ENCODE assay signal across 8 mouse cellular contexts in the genomic region with DNA sequence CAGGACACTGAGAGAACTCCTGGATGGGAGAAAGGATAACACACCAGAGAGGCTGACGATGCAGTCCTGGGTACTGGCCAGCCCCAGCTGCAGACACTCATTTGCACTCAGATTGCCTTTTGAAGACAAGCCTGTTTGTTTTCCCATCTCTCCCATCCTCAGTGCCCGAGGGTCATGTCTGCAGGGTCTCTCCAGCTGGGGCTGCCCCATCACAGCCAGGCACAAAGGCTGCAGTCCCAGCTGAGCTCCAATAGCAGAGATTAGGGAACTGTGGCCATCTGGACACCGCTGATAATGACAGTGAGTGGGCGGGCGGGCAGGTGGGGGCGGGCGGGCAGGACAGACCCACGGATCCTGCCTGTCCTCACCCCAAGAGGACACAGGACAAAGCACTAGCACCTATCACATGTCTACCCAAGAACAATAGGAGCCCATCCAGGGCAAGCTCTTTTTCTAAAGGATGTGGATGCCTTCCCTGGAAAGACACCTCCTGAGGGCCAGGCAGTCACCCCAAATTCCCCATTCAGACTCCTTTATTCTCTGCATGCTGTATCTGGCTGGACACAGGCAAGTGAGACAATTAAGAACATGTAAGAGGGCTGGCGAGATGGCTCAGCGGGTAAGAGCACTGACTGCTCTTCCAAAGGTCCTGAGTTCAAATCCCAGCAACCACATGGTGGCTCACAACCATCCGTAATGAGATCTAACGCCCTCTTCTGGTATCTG. TPM values are rescaled to one million over a fixed set of nuclear protein-coding genes. Genes with fewer than 3 reads are reported as not detected.
DNase-seq lines count a peak whose midpoint lies in the region; TF ChIP-seq lines count a peak whose summit lies in the region.

No protein-coding gene starts in this region.

- no peak overlapping the region for H3K4me3 ChIP-seq in heart, embryonic 10.5 days
- H3K4me3 ChIP-seq in bone marrow, adult 2 months (replicated peaks; ENCODE audit: control insufficient read depth, low read depth, low read length): no peak overlapping the region
- H3K4me3 ChIP-seq in lung, adult 2 months (replicated peaks; ENCODE audit: extremely low read depth, low read depth, low read length): no peak overlapping the region
- H3K4me3 ChIP-seq in olfactory bulb, adult 2 months (ENCODE audit: insufficient read depth, low read depth, low read length): no peak overlapping the region

- WGBS in heart, embryonic 10.5 days: 43% methylated on average over 12 of the region's 12 CpGs
- 57% methylated on average over 12 of the region's 12 CpGs for WGBS in bone marrow, adult 2 months
- WGBS in lung, adult 2 months: 68% methylated on average over 12 of the region's 12 CpGs
- WGBS in olfactory bulb, adult 2 months: 58% methylated on average over 12 of the region's 12 CpGs

- peaks cover 70% of the 10 kb centered on the region for H3K36me3 ChIP-seq in heart, embryonic 10.5 days

- peak overlapping the region; percentile 17; the same call in 1 of the 2 replicates for H3K27ac ChIP-seq in heart, embryonic 10.5 days
- H3K27ac ChIP-seq in bone marrow, adult 2 months (ENCODE audit: control insufficient read depth, insufficient read depth, low read depth, low read length, poor library complexity): 0 out of 2 replicates have a peak overlapping the region, but pooled peaks have one; percentile 7
- H3K27ac ChIP-seq in olfactory bulb, adult 2 months (ENCODE audit: insufficient read depth, low read depth, low read length): 0 out of 2 replicates have a peak overlapping the region, but pooled peaks have one; percentile 33

- peak; percentile 94 for DNase-seq in heart, embryonic 10.5 days (ENCODE audit: low spot score)
- no peak for DNase-seq in heart, postnatal 4 days
- peak; percentile 13 for DNase-seq in heart, postnatal 25 days (ENCODE audit: low spot score)
- peak; percentile 31 for DNase-seq in lung, adult 2 months
- DNase-seq in thymus, postnatal 14 days: no peak
- no peak for DNase-seq in gastrocnemius, adult 8-10 months (ENCODE audit: low spot score in 2 of 2)

- peaks cover 32% of the 10 kb centered on the region for H3K4me1 ChIP-seq in heart, embryonic 10.5 days
- H3K4me1 ChIP-seq in bone marrow, adult 2 months (ENCODE audit: control insufficient read depth, insufficient read depth, low read length): peaks cover 4% of the 10 kb centered on the region
- peaks cover 6% of the 10 kb centered on the region; the same call in 1 of the 2 replicates for H3K4me1 ChIP-seq in lung, adult 2 months (ENCODE audit: control insufficient read depth, insufficient read depth, low read length)
- peaks cover 18% of the 10 kb centered on the region for H3K4me1 ChIP-seq in olfactory bulb, adult 2 months (ENCODE audit: control insufficient read depth, insufficient read depth, low read length)

- no peak for TF ChIP-seq POLR2A in bone marrow, adult 2 months (IDR thresholded peaks at IDR 0.05; ENCODE audit: borderline replicate concordance, control insufficient read depth, low read depth, low read length)
- TF ChIP-seq POLR2A in lung, adult 2 months (IDR thresholded peaks at IDR 0.05; ENCODE audit: borderline replicate concordance, extremely low read depth, low read depth, low read length): no peak
- TF ChIP-seq POLR2A in olfactory bulb, adult 2 months (IDR thresholded peaks at IDR 0.05; ENCODE audit: insufficient read depth, low read depth, low read length): no peak

- TF ChIP-seq CTCF in bone marrow, adult 2 months (IDR thresholded peaks at IDR 0.05; ENCODE audit: control insufficient read depth, insufficient read depth, low read length): no peak
- no peak for TF ChIP-seq CTCF in lung, adult 2 months (IDR thresholded peaks at IDR 0.05; ENCODE audit: insufficient read depth, low read length)
- no peak for TF ChIP-seq CTCF in olfactory bulb, adult 2 months (IDR thresholded peaks at IDR 0.05; ENCODE audit: insufficient read depth, low read depth, low read length)

- peaks cover 10% of the 10 kb centered on the region; the same call in 1 of the 2 replicates for H3K27me3 ChIP-seq in heart, embryonic 10.5 days (ENCODE audit: insufficient read depth, poor library complexity, severe bottlenecking)

- H3K9me3 ChIP-seq in heart, embryonic 10.5 days: no peaks in the 10 kb centered on the region

- intact Hi-C loops in heart, postnatal 25 days (cut with DNase I): no loop called here

RNA-seq across cellular contexts. Expression of a gene that starts 8.5 kb away (rescaled TPM):
- 517 and 596 TPM in 2 replicates for polyA plus RNA-seq in heart, embryonic 10.5 days (2016; fragmentation: Nextera tagmentation; extraction: Ambion mirVana)
- 100 to 1,000 TPM; 440 to 487 TPM for total RNA-seq in heart, postnatal 4 days (2021)
- polyA plus RNA-seq in bone marrow, adult 2 months (2011; ENCODE audit: insufficient read depth, insufficient read length, low replicate concordance, missing spikeins): 490 and 757 TPM in 2 replicates
- total RNA-seq in heart, postnatal 25 days (2021): 100 to 1,000 TPM; 306 to 340 TPM
- polyA plus RNA-seq in lung, adult 2 months (2012; rRNA removed): 206 and 308 TPM in 2 replicates
- polyA plus RNA-seq in olfactory bulb, adult 2 months (2012; ENCODE audit: insufficient read depth, insufficient read length, low replicate concordance, missing spikeins): 980 TPM in 1 of 2 replicates, not detected in the other
- 100 to 1,000 TPM; 272 to 331 (median 278) TPM for total RNA-seq in gastrocnemius, adult 8-10 months (2022)

RNA-seq across cellular contexts. Expression of a gene that starts 9.2 kb away (rescaled TPM):
- polyA plus RNA-seq in heart, embryonic 10.5 days (2016; fragmentation: Nextera tagmentation; extraction: Ambion mirVana): 0.52 and 1.1 TPM in 2 replicates
- total RNA-seq in heart, postnatal 4 days (2021): 1 to 10 TPM; 1.3 to 1.4 TPM
- 0.83 TPM in 1 of 2 replicates, not detected in the other for polyA plus RNA-seq in bone marrow, adult 2 months (2011; ENCODE audit: insufficient read depth, insufficient read length, low replicate concordance, missing spikeins)
- total RNA-seq in heart, postnatal 25 days (2021): not detected
- polyA plus RNA-seq in lung, adult 2 months (2012; rRNA removed): 0.80 and 0.89 TPM in 2 replicates
- polyA plus RNA-seq in olfactory bulb, adult 2 months (2012; ENCODE audit: insufficient read depth, insufficient read length, low replicate concordance, missing spikeins): not detected in 2 replicates
- total RNA-seq in gastrocnemius, adult 8-10 months (2022): not detected

Comparison
In these comparisons a context has a peak if more than half of its experiments do, and no peak if none do; other contexts are left out.
1. DNase-seq: peak in heart, embryonic 10.5 days (single experiment), heart, postnatal 25 days (single experiment) and lung, adult 2 months (single experiment); none in heart, postnatal 4 days (single experiment), thymus, postnatal 14 days (single experiment) and gastrocnemius, adult 8-10 months (0 of 2).
2. Peak in every context shown above with its lines, with median percentiles within 50 percentile points of each other: H3K27ac ChIP-seq.